Mouse (Mus musculus) CH12.LX (cell line): ENCODE results near the gene Phex. TPM values are rescaled to one million over a fixed set of nuclear protein-coding genes. Genes with fewer than 3 reads are reported as not detected.

ENCODE experiments used
- DNase-seq: peaks from one replicate; pipeline ENCODE4 v3.0.0-alpha.2; 2013; ENCODE audit errors: extremely low read depth
- H3K27ac ChIP-seq: 2 replicates; pipeline ENCODE4 v1.5.1; 2012; ENCODE audit warnings: low read depth, mild to moderate bottlenecking, control low read depth, moderate library complexity; ENCODE audit not compliant: insufficient read depth
- H3K27me3 ChIP-seq: replicated peaks from 2 replicates; pipeline ENCODE3; 2012; ENCODE audit warnings: inconsistent platforms
- H3K36me3 ChIP-seq, 2 experiments: replicated peaks in 1 of 2; 2 replicates each; pipeline versions ENCODE3 to v1.6.1; 2012; ENCODE audit warnings: inconsistent platforms in 1 of 2, low read length in 1 of 2, mild to moderate bottlenecking in 1 of 2, mixed read lengths in 1 of 2, moderate library complexity in 1 of 2; ENCODE audit not compliant: control insufficient read depth in 1 of 2, insufficient read depth in 1 of 2
- H3K4me1 ChIP-seq, 2 experiments: 2 replicates each; pipeline ENCODE4 v1.6.1; 2012; ENCODE audit warnings: inconsistent platforms in 1 of 2, moderate library complexity in 1 of 2; ENCODE audit not compliant: insufficient read depth in 2 of 2, control insufficient read depth in 1 of 2
- H3K4me2 ChIP-seq: 2 replicates; pipeline ENCODE4 v1.6.1; 2012; ENCODE audit warnings: low read depth, mild to moderate bottlenecking, control low read depth; ENCODE audit not compliant: poor library complexity, insufficient read depth, severe bottlenecking
- H3K4me3 ChIP-seq, 3 experiments: fragments of 150-350 bp in 1 of 3; sonication (generic) in 1 of 3; replicated peaks in 1 of 3; 2 replicates each; pipeline versions ENCODE3 to v1.5.1; 2011 to 2012; ENCODE audit warnings: low read depth in 2 of 3, low read length in 2 of 3, mild to moderate bottlenecking in 2 of 3, moderate library complexity in 2 of 3, control low read depth in 1 of 3, improper control_type of control experiment in 1 of 3, inconsistent platforms in 1 of 3, mixed read lengths in 1 of 3; ENCODE audit not compliant: poor library complexity in 1 of 3
- H3K79me2 ChIP-seq: replicated peaks from 2 replicates; pipeline ENCODE4 v1.6.1; 2012; ENCODE audit warnings: mild to moderate bottlenecking, moderate library complexity; ENCODE audit not compliant: control insufficient read depth, poor library complexity, insufficient read depth, severe bottlenecking; ENCODE audit errors: extremely low read depth
- H3K9ac ChIP-seq: 2 replicates; pipeline ENCODE4 v1.6.1; 2012; ENCODE audit warnings: low read depth, mild to moderate bottlenecking, control low read depth, moderate library complexity; ENCODE audit not compliant: insufficient read depth
- H3K9me3 ChIP-seq: replicated peaks from 2 replicates; pipeline ENCODE3; 2012; ENCODE audit warnings: low read length, inconsistent platforms, mixed read lengths
- BHLHE40 ChIP-seq: IDR thresholded peaks from 2 replicates; pipeline ENCODE4 v1.6.1; 2011; ENCODE audit warnings: mild to moderate bottlenecking, low read depth, low read length, improper control_type of control experiment
- CHD1 ChIP-seq: IDR thresholded peaks from 2 replicates; pipeline ENCODE4 v1.6.1; 2012; ENCODE audit warnings: low read depth, low read length, improper control_type of control experiment, inconsistent platforms
- CHD2 ChIP-seq: IDR thresholded peaks from 2 replicates; pipeline ENCODE4 v1.6.1; 2011; ENCODE audit warnings: low read length, improper control_type of control experiment
- E2F4 ChIP-seq: IDR thresholded peaks from 2 replicates; pipeline ENCODE4 v1.6.1; 2011; ENCODE audit warnings: low read depth, low read length, improper control_type of control experiment; ENCODE audit not compliant: insufficient replicate concordance
- ELF1 ChIP-seq: IDR thresholded peaks from 2 replicates; pipeline ENCODE4 v1.6.1; 2014; ENCODE audit warnings: low read depth, mild to moderate bottlenecking, inconsistent platforms, low read length, improper control_type of control experiment
- EP300 ChIP-seq: IDR thresholded peaks from 2 replicates; pipeline ENCODE4 v1.6.1; 2011; ENCODE audit warnings: low read length, improper control_type of control experiment
- ETS1 ChIP-seq: conservative IDR thresholded peaks from 2 replicates; pipeline ENCODE4 v1.6.1; 2012; ENCODE audit warnings: low read depth, mild to moderate bottlenecking, inconsistent platforms, low read length, improper control_type of control experiment, moderate library complexity
- HCFC1 ChIP-seq: IDR thresholded peaks from 2 replicates; pipeline ENCODE4 v1.6.1; 2012; ENCODE audit warnings: low read depth, mild to moderate bottlenecking, inconsistent platforms, low read length, improper control_type of control experiment
- IRF4 ChIP-seq: IDR thresholded peaks from 2 replicates; pipeline ENCODE4 v1.6.1; 2014; ENCODE audit warnings: low read depth, mild to moderate bottlenecking, inconsistent platforms, low read length, improper control_type of control experiment
- JUND ChIP-seq: conservative IDR thresholded peaks from 2 replicates; pipeline ENCODE4 v1.6.1; 2011; ENCODE audit warnings: low read depth, low read length, improper control_type of control experiment
- MAX ChIP-seq: IDR thresholded peaks from 2 replicates; pipeline ENCODE4 v1.6.1; 2011; ENCODE audit warnings: low read length, improper control_type of control experiment
- MAZ ChIP-seq: IDR thresholded peaks from 2 replicates; pipeline ENCODE4 v1.6.1; 2012; ENCODE audit warnings: low read depth, mild to moderate bottlenecking, inconsistent platforms, low read length, improper control_type of control experiment, moderate library complexity
- MEF2A ChIP-seq: IDR thresholded peaks from 2 replicates; pipeline ENCODE4 v1.6.1; 2014; ENCODE audit warnings: low read depth, mild to moderate bottlenecking, inconsistent platforms, low read length, improper control_type of control experiment, borderline replicate concordance
- MYC ChIP-seq: IDR thresholded peaks from 2 replicates; pipeline ENCODE4 v1.6.1; 2011; ENCODE audit warnings: low read depth, mild to moderate bottlenecking, improper control_type of control experiment, low read length
- PAX5 ChIP-seq: IDR thresholded peaks from 2 replicates; pipeline ENCODE4 v1.6.1; 2012; ENCODE audit warnings: low read length, inconsistent platforms, mixed read lengths
- POLR2A ChIP-seq: IDR thresholded peaks from 2 replicates; pipeline ENCODE4 v1.6.1; 2011; ENCODE audit warnings: low read depth, mild to moderate bottlenecking, improper control_type of control experiment, low read length
- POLR2AphosphoS2 ChIP-seq: IDR thresholded peaks from 2 replicates; pipeline ENCODE4 v1.6.1; 2011; ENCODE audit warnings: low read depth, low read length, improper control_type of control experiment
- RAD21 ChIP-seq: IDR thresholded peaks from 2 replicates; pipeline ENCODE4 v1.6.1; 2011; ENCODE audit warnings: low read depth, mild to moderate bottlenecking, low read length, improper control_type of control experiment, moderate library complexity
- RCOR1 ChIP-seq: conservative IDR thresholded peaks from 2 replicates; pipeline ENCODE4 v1.6.1; 2012; ENCODE audit warnings: low read depth, mild to moderate bottlenecking, inconsistent platforms, low read length, improper control_type of control experiment
- SIN3A ChIP-seq: IDR thresholded peaks from 2 replicates; pipeline ENCODE4 v1.6.1; 2012; ENCODE audit warnings: low read length, improper control_type of control experiment, inconsistent platforms
- TBP ChIP-seq: conservative IDR thresholded peaks from 2 replicates; pipeline ENCODE4 v1.6.1; 2011; ENCODE audit warnings: low read depth, low read length, improper control_type of control experiment
- UBTF ChIP-seq: IDR thresholded peaks from 2 replicates; pipeline ENCODE4 v1.6.1; 2012; ENCODE audit warnings: low read depth, mild to moderate bottlenecking, inconsistent platforms, low read length, improper control_type of control experiment, moderate library complexity
- USF1 ChIP-seq: IDR thresholded peaks from 2 replicates; pipeline ENCODE4 v1.6.1; 2014; ENCODE audit warnings: low read depth, mild to moderate bottlenecking, inconsistent platforms, low read length, improper control_type of control experiment
- USF2 ChIP-seq: conservative IDR thresholded peaks from 2 replicates; pipeline ENCODE4 v1.6.1; 2011; ENCODE audit warnings: low read depth, low read length, improper control_type of control experiment
- ZKSCAN1 ChIP-seq: IDR thresholded peaks from 2 replicates; pipeline ENCODE4 v1.6.1; 2012; ENCODE audit warnings: low read depth, inconsistent platforms, low read length, improper control_type of control experiment, borderline replicate concordance
- dilution Hi-C: fragments of 300-500 bp; cut with MboI; formaldehyde crosslinking; loops from 2 replicates; pipeline ENCODE4 v1.14.3; 2020; ENCODE audit warnings: low sequenced_read_pairs; ENCODE audit not compliant: extremely low pct_unique_long_range_greater_than_20kb, extremely low pct_ligation_motif_present
- in situ Hi-C: fragments of 300-500 bp; cut with MboI; formaldehyde crosslinking; loops from 3 replicates; pipeline ENCODE4 v1.14.3; 2019; ENCODE audit warnings: low sequenced_read_pairs, low pct_ligation_motif_present, low pct_unique_long_range_greater_than_20kb, mixed read lengths
- polyA plus RNA-seq: library from polyadenylated mRNA; unstranded; fragments of >175 nt; gene quantifications from 2 replicates; pipeline ENCODE4 v1.2.1, GENCODE M21; 2012; ENCODE audit warnings: low read depth; ENCODE audit not compliant: insufficient read length
- total RNA-seq, 2 experiments: library from RNA; depleted of rRNA; stranded (reverse); fragments of 300-350 nt in 1 of 2; fragments of >200 nt in 1 of 2; gene quantifications; 2 replicates each; pipeline ENCODE4 v1.2.3; 2012 to 2014

The Phex gene
- total and polyA plus RNA-seq, 3 experiments: 0.07 to 0.17 (median 0.09) TPM

GRCm38 (mm10) chrX:157334726-157335125, 80.4 kb downstream of the Phex start:
- in situ Hi-C loops: no loop called here
- no peak for DNase-seq
- TF ChIP-seq POLR2AphosphoS2 (no peak), CHD1 (no peak), ZKSCAN1 (no peak), SIN3A (no peak), USF1 (no peak), JUND (no peak), MYC (no peak), ETS1 (no peak), RCOR1 (no peak), ELF1 (no peak), BHLHE40 (no peak), USF2 (no peak), HCFC1 (no peak), PAX5 (no peak), TBP (no peak)
- TF ChIP-seq, all 38 proteins: peak for 0
- Histone ChIP-seq H3K27ac (no peak overlapping the region), H3K27me3 (no peaks in the 10 kb centered on the region), H3K9me3 (no peaks in the 10 kb centered on the region), H3K4me3 (no peak overlapping the region), H3K36me3 (no peaks in the 10 kb centered on the region), H3K79me2 (no peaks in the 10 kb centered on the region), H3K4me1 (no peaks in the 10 kb centered on the region), H3K9ac (no peak overlapping the region), H3K4me2 (no peak overlapping the region)
- dilution Hi-C loops: no loop called here

- dilution Hi-C loops: no loop called here
- H3K27me3 ChIP-seq: no peaks in the 10 kb centered on the region
- no peak for DNase-seq
- H3K9ac ChIP-seq: no peak overlapping the region
- no peaks in the 10 kb centered on the region for H3K36me3 ChIP-seq
- H3K4me2 ChIP-seq: no peak overlapping the region
- no peak overlapping the region for H3K4me3 ChIP-seq
- TF ChIP-seq EP300: no peak
- TF ChIP-seq SIN3A: no peak
- no peak for TF ChIP-seq ELF1
- no peak for TF ChIP-seq TBP
- TF ChIP-seq RAD21: no peak
- no peak for TF ChIP-seq MAZ
- no peak for TF ChIP-seq PAX5
- TF ChIP-seq IRF4: no peak
- TF ChIP-seq CHD2: no peak
- no peak for TF ChIP-seq POLR2A
- no peak for TF ChIP-seq HCFC1
- TF ChIP-seq E2F4: no peak
- TF ChIP-seq MAX: no peak
- no peak for TF ChIP-seq MYC
- TF ChIP-seq MEF2A: no peak
- TF ChIP-seq UBTF: no peak
- TF ChIP-seq JUND: no peak
- no peak for TF ChIP-seq ZKSCAN1
- no peak for TF ChIP-seq BHLHE40
- TF ChIP-seq, all 38 proteins: peak for 0
- Histone ChIP-seq H3K9me3 (no peaks in the 10 kb centered on the region), H3K79me2 (no peaks in the 10 kb centered on the region), H3K27ac (no peak overlapping the region), H3K4me1 (no peaks in the 10 kb centered on the region)
- in situ Hi-C loops: no loop called here
Observed at GRCm38 (mm10) chrX:157329821-157330220, 85.3 kb downstream of the Phex start.
